Mouse (Mus musculus) ES-E14 (cell line): ENCODE data around the gene Cep128. TPM values are rescaled to one million over a fixed set of nuclear protein-coding genes. Genes with fewer than 3 reads are reported as not detected.

Experiments
- DNase-seq: peaks from one replicate; pipeline ENCODE4 v3.0.0-alpha.2; 2013; ENCODE audit warnings: low read depth, low spot score
- H3K27ac ChIP-seq: 2 replicates; pipeline ENCODE4 v1.5.1; 2012; ENCODE audit warnings: low read depth, mild to moderate bottlenecking, low read length, moderate library complexity, mixed read lengths; ENCODE audit not compliant: poor library complexity, insufficient read depth, severe bottlenecking
- H3K36me3 ChIP-seq: 2 replicates; pipeline ENCODE4 v1.6.1; 2012; ENCODE audit warnings: mild to moderate bottlenecking, low read length, moderate library complexity, mixed read lengths; ENCODE audit not compliant: control insufficient read depth, poor library complexity, insufficient read depth, severe bottlenecking
- H3K4me1 ChIP-seq, 2 experiments: fragments of 150-350 bp in 1 of 2; sonication (generic) in 1 of 2; 2 replicates each; pipeline ENCODE4 v1.6.1; 2012; ENCODE audit warnings: low read length in 2 of 2, mild to moderate bottlenecking in 1 of 2, mixed read lengths in 1 of 2; ENCODE audit not compliant: control insufficient read depth in 2 of 2, insufficient read depth in 2 of 2, poor library complexity in 1 of 2
- H3K4me3 ChIP-seq, 2 experiments: fragments of 150-350 bp in 1 of 2; sonication (generic) in 1 of 2; 2 replicates each; pipeline ENCODE4 v1.5.1; 2012; ENCODE audit warnings: low read length in 2 of 2, low read depth in 1 of 2, mild to moderate bottlenecking in 1 of 2, mixed read lengths in 1 of 2; ENCODE audit not compliant: insufficient read depth in 1 of 2, poor library complexity in 1 of 2, severe bottlenecking in 1 of 2
- H3K9ac ChIP-seq: 2 replicates; pipeline ENCODE4 v1.6.1; 2012; ENCODE audit warnings: low read depth, mild to moderate bottlenecking, low read length, mixed read lengths; ENCODE audit not compliant: poor library complexity, insufficient read depth, severe bottlenecking
- H3K9me3 ChIP-seq: fragments of 150-350 bp; sonication (generic); 2 replicates; pipeline ENCODE4 v1.6.1; 2012; ENCODE audit warnings: low read depth, mild to moderate bottlenecking, low read length; ENCODE audit not compliant: control insufficient read depth, insufficient read depth
- CHD2 ChIP-seq: IDR thresholded peaks from 2 replicates; pipeline ENCODE4 v1.6.1; 2014; ENCODE audit warnings: mild to moderate bottlenecking, low read depth, low read length, inconsistent platforms
- HCFC1 ChIP-seq: IDR thresholded peaks from 2 replicates; pipeline ENCODE4 v1.6.1; 2012; ENCODE audit warnings: low read length, inconsistent platforms, borderline replicate concordance; ENCODE audit not compliant: insufficient read depth
- MAFK ChIP-seq: IDR thresholded peaks from 2 replicates; pipeline ENCODE4 v1.6.1; 2014; ENCODE audit warnings: mild to moderate bottlenecking, low read depth, low read length, inconsistent platforms; ENCODE audit not compliant: insufficient read depth
- ZC3H11A ChIP-seq: IDR thresholded peaks from 2 replicates; pipeline ENCODE4 v1.6.1; 2012; ENCODE audit warnings: low read depth, mild to moderate bottlenecking, inconsistent platforms, low read length, borderline replicate concordance
- ZNF384 ChIP-seq: IDR thresholded peaks from 2 replicates; pipeline ENCODE4 v1.6.1; 2012; ENCODE audit warnings: low read depth, low read length, inconsistent platforms
- in situ Hi-C, 2 experiments: fragments of 600-800 bp; cut with MboI; formaldehyde crosslinking; loops; one replicate each; pipeline ENCODE4 v1.15.1; 2025; ENCODE audit warnings: low sequenced_read_pairs in 2 of 2, inconsistent platforms in 1 of 2; ENCODE audit not compliant: unreplicated experiment in 2 of 2
- total RNA-seq: library from RNA; depleted of rRNA; stranded (reverse); fragments of 300-350 nt; gene quantifications from 2 replicates; pipeline ENCODE4 v1.2.3, GENCODE M21; 2012

Cep128 gene
- total RNA-seq, 1 experiment: 10.1 TPM

DNA sequence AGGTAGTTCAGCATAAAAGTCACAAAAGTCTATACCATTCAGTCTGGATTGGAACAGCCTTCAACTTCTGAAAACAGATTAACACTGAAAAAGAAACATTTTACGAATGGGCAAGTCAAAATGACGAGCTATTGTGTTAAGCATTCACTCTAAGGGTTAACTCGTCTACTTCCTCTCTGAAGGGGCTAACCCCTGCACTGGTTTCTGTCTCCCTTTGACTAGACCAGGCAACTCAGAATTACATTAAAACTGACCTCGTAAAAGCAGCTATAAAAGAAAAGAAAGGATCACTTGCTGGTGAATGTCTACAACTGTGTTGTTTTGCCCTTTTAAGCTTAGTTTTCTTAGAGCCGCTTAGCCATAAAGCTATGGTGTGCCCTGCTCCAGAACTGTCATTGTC is 79.2 kb downstream of the Cep128 start:
- no peaks in the 10 kb centered on the region for H3K36me3 ChIP-seq
- no peaks in the 10 kb centered on the region for H3K9me3 ChIP-seq
- H3K27ac ChIP-seq: no peak overlapping the region
- H3K9ac ChIP-seq: no peak overlapping the region
- in situ Hi-C loops: loop anchor here (25.0 kb wide), 2 partner anchors 568 to 743 kb away; partner anchors contain the start of gene Dio2 (in 1 of the 2)
- H3K4me1 ChIP-seq: no peaks in the 10 kb centered on the region
- no peak for DNase-seq
- H3K4me3 ChIP-seq: no peak overlapping the region
- TF ChIP-seq CHD2 (no peak), ZC3H11A (no peak), HCFC1 (no peak), MAFK (no peak), ZNF384 (no peak)

DNA sequence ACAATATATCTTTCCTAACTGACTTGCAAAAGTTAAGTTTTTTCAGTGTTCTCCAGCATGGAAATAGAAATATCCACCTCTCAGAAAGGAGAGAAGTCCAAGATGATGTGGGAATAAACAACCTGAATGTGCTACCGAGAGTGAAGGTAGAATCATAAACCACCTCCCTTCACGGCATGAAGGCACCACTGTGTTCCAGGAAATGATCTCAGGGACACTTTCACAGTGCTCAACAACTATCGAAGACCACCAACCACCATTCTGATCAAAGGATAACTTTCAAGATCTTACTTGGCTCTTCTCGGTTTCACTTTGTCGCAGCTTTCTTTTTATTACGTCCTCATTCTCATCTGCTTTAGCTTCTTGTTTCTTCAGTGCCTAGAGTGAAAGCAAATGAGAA is 85.5 kb downstream of the Cep128 start:
- Histone ChIP-seq H3K27ac (no peak overlapping the region), H3K9me3 (no peaks in the 10 kb centered on the region), H3K4me1 (no peaks in the 10 kb centered on the region), H3K9ac (no peak overlapping the region), H3K36me3 (no peaks in the 10 kb centered on the region), H3K4me3 (no peak overlapping the region)
- in situ Hi-C loops: no loop called here
- TF ChIP-seq CHD2 (no peak), ZNF384 (no peak), ZC3H11A (no peak), MAFK (no peak), HCFC1 (no peak)
- DNase-seq: no peak

DNA sequence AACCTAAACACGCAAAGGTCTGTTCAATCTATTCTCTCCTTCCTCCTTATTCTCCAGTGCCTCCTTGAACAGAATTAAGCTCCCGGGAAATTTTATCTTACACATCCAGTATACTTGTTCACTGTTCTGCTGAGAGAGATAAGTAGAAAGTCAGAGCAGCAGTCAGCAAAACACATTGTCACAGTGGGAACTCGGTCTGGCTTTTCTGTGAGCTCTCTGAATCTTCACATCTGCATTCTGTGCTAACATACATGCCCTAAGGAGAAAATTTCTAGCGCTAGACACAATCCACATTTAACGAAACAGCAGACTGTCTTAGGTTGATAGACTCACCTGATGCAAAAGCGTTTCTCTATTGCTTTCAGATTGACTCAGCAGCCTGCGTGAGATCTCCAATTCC is 88.3 kb downstream of the Cep128 start:
- Histone ChIP-seq H3K9me3 (no peaks in the 10 kb centered on the region), H3K27ac (no peak overlapping the region), H3K36me3 (no peaks in the 10 kb centered on the region), H3K4me3 (no peak overlapping the region), H3K4me1 (no peaks in the 10 kb centered on the region), H3K9ac (no peak overlapping the region)
- no peak for DNase-seq
- TF ChIP-seq MAFK (no peak), ZC3H11A (no peak), ZNF384 (no peak), CHD2 (no peak), HCFC1 (no peak)
- in situ Hi-C loops: no loop called here

DNA sequence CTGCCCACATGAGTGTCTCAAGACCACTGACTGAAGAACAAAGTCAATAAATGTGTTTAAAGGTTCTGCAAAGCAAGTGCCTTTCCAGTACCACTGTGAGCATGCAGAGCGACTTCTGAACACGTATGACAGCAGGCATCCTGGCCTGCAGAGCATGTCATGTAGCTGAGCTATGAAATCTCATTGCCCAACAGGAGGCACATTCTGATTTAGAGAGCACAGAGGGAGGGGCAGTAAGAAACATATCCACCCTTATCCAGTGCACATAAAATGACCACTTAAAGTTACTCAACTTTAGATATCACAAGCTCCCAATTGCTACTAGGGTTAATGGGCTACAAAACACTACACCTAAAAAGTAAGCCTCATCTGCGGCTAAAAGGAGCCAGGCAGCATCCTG is 88.8 kb downstream of the Cep128 start:
- in situ Hi-C loops: no loop called here
- Histone ChIP-seq H3K4me1 (no peaks in the 10 kb centered on the region), H3K36me3 (no peaks in the 10 kb centered on the region), H3K27ac (no peak overlapping the region), H3K4me3 (no peak overlapping the region), H3K9me3 (no peaks in the 10 kb centered on the region), H3K9ac (no peak overlapping the region)
- TF ChIP-seq HCFC1 (no peak), ZC3H11A (no peak), CHD2 (no peak), MAFK (no peak), ZNF384 (no peak)
- no peak for DNase-seq

DNA sequence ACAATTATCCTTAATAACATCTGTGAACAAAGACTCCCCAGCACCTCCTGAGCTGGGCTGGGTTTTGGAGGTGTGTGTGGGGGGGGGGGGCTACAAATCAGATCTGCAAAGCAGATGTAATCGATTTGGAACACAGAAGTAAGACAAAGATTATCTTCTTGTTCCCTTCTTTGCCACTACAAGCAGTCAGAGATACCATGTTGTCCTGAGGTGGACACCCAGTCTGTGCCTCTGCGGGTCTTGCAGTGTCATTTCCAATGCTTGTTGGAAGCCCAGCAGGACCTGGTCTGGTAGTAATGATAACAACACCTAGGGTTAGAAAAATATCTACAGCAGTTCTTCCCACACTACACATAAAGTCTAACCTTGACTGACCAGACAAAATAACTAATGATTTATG is 110.3 kb downstream of the Cep128 start:
- TF ChIP-seq HCFC1 (no peak), CHD2 (no peak), ZC3H11A (no peak), MAFK (no peak), ZNF384 (no peak)
- Histone ChIP-seq H3K4me3 (no peak overlapping the region), H3K9me3 (no peaks in the 10 kb centered on the region), H3K4me1 (no peaks in the 10 kb centered on the region), H3K36me3 (no peaks in the 10 kb centered on the region), H3K9ac (no peak overlapping the region), H3K27ac (no peak overlapping the region)
- in situ Hi-C loops: no loop called here
- DNase-seq: no peak
